Mouse (Mus musculus) left cerebral cortex, adult 18-20 months (tissue): ENCODE results near the gene Olfr1387. TPM values are rescaled to one million over a fixed set of nuclear protein-coding genes. Genes with fewer than 3 reads are reported as not detected.
A peak's percentile ranks its signal among the peaks of the same experiment; 100 is the strongest.
"Not testable (repeated sequence)": the region's sequence is repeated elsewhere in the genome, so short reads cannot be mapped to it uniquely, and the experiment has no call there.

Experiments
- DNase-seq, 2 experiments: peaks; one replicate each; pipeline ENCODE4 v3.0.0; 2021 to 2022; ENCODE audit warnings: low spot score in 2 of 2, mixed read lengths in 1 of 2
- long read RNA-seq, 2 experiments: library from polyadenylated mRNA; stranded (forward); transcript quantifications; one replicate each; pipeline ENCODE4 v2.0.0; 2021
- total RNA-seq, 2 experiments: library from RNA; stranded (reverse); gene quantifications; 2 replicates each; pipeline ENCODE4 v1.2.3; 2021

The Olfr1387 gene
- not detected for total RNA-seq
- long read RNA-seq, experiment 1: 0 reads
- long read RNA-seq, experiment 2: 0 reads

DNA sequence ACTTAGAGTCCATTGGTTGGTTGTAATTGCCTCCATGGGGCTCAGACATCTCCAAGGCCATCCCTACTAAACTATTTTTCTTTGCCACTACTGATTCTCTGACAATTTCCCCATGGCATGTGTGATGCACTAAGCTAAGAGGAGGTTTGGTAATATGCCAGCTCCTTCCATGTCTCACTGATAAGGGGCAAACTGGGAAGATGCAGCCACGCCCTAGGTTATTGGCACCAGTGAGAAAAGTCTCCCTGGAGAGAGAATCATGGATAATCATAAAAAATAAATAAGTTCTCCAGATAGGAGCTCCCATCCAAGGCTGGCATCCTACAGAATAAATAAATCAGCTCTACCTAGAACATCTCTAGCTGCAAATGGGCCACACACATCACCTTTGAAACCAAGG, at the start of gene Olfr1387:
TSS of gene Olfr1387 (plus strand) at position 301 of the 400 bp plus-strand sequence.
- no peak for DNase-seq

DNA sequence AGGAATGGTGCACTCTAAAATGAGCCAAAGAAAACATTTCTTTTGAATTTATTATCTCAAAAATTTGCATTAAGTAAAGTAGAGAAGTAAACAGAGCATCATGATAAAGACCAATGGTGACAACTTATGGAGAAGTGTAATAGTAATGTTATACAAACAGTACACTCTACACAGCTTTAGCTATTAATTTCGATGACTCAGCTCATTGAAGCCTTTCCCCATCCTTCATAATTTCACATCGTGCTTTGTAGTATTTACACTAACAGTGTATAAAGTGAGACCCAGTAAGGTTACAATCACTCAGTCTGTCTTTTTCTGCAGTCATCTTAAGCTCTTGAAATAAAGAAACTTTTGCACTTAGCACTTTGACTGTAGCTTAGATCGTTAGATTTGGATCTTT, 48.4 kb upstream of the Olfr1387 start:
- DNase-seq: no peak

DNA sequence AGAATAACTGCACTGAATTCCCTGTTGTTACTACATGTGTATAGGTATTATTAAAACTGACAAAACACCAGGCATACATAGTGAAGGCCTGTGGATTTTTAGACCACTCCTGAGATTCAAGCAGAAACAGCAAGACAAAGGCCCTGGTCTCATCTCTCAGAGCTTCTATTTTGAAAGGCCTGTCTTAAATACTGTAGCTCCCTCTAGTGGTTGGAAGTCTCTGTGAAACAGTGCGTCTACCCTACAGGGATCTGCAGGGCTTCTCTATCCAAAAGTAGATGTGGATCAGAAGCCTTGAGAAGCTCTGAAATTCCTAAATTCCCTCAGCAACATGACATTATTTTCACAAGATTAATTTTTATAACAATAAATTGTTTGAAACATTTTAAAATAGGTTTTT, 44.6 kb upstream of the Olfr1387 start:
- DNase-seq: peak; percentile 3 to 8

DNA sequence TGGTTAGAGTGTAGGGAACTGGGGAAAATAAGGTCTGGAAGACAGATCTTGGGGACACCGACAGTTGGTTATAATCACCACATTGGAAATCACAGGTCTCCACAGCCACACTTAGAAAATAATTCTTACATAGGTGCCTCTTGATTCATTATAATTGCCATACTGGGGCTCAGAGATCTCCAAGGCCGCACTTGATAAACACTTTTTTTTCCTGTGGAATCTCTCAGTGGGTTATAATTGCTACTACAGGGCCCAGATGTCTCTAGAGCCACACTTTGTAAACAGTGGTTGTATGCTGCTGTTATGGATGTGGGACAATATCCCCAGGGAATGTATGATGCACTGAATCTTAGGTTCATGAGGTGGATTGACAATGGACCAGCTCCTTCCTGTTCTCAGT, 32.4 kb upstream of the Olfr1387 start, which contains the start of gene Olfr1389:
TSS of gene Olfr1389 (plus strand) at position 301 of the 400 bp plus-strand sequence.
- no peak for DNase-seq

DNA sequence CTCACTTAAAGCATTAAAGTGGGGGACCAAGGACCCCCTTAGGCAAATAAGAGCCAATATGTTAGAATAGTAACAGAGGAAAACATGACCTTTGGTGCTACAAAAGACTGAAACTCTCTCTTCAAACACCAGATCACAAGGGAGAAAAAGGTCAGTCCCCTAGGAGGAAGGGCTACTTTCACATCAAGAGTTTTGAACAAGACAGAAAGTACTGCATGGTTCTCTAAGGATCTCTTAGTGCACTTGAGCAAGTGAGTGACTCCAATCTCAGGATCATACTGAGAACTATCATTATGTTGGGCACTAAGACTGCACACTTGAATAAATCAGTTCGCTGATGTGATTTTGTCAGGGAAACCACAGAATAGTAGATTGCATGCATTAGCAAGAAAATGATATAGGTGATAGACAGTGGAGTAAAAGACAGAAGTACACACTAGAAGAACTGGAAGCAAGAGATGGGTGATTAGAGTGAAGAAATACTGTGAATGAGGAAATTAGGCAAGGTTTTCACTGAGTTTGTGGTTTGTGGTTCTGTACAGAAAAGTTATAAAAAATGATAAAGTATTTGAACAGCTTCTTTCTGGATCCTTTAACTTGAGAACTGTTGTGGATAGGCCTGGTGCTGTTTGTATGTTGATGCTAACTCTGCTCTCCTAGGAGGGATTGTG, 29.8 kb upstream of the Olfr1387 start:
- no peak for DNase-seq

DNA sequence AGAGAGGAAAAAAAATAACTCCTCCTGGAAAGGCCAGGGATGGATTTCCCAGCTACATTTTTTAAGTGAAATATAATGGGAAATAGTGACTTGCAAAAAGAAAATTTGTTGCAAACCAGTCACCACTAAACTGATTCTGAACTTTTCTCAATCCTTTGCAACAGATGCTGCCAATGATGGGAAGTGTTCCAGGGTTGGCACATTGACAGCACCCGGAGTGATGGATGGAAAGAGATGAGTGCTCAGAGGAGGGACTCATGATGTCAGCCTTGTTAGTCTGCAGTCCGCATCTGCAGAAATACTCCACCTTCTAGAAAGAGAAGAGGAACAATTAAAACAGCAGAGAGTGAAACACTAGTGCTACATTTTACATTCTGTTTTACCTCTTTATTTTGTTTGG, 25.5 kb upstream of the Olfr1387 start:
- DNase-seq: peak in 1 of 2 experiments; percentile 4

DNA sequence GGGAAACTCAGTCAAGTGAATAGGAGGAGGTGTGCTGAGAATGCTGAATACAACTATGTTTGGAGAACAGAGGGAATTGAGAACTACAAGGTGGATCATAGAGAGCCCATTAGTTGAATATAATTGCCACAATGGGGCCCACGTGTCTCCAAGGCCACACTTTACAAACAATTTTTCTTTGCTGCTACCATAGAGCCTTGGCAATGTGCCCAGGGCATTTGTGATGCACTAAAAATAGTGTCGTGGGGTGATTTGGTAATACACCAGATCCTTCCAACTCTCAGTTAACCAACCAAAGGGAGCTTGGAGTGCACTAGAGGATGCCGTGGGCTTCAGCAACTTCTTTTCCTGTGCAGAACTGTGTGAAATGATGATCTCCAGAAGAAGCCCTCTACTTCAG, 18.7 kb upstream of the Olfr1387 start, which contains the start of gene Olfr1388:
TSS of gene Olfr1388 (plus strand) at position 214 of the 400 bp plus-strand sequence.
- no peak for DNase-seq

DNA sequence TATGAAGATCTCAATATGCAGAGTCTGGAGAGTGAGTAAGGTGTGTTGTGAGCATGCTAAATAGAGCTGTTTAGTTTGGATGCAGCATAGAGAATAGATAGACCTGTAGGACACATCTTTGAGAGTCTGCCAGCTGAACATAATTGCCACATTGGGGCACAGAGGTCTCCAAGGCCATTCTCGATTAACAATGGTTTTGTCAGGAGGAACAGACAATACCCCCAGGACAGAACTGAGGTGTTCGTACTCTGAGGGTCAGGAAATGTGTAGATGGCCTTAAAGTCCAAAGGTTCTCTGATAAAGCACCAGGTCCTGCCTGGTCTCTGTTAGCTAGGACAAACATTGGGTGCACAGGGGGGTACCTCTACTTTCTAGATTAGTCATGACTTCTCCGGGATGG, 9.6 kb downstream of the Olfr1387 start, which contains the start of gene Olfr1386:
TSS of gene Olfr1386 (plus strand) at position 301 of the 400 bp plus-strand sequence.
- not testable (repeated sequence) for DNase-seq

DNA sequence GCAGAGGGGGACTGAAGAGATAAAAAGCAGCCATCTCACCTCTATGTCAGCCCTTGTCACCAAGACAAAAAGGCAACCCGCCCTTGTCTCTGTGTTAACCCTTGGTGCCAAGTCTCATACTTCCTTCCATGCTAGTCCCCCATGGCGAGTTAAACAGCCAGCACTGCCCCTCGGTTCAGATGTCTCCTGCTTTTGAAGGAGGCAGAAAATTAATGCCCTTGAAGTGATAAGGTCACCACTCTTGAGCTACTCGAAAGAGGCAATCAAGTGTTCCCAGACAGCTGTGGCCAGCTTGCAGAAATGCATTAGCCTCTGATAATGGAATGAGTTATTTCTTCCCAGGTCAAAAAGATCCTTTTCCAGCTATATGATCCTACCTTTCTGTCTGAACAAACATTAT, 30.8 kb downstream of the Olfr1387 start:
- DNase-seq: no peak

DNA sequence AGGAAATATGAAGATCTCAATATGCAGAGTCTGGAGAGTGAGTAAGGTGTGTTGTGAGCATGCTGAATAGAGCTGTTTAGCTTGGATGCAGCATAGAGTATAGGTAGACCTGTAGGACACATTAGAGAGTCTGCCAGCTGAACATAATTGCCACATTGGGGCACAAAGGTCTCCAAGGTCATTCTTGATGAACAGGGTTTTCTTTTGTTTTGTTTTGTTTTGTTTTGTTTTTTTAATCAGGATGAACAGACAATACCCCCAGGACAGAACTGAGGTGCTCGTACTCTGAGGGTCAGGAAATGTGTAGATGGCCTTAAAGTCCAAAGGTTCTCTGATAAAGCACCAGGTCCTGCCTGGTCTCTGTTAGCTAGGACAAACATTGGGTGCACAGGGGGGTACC, 33.6 kb downstream of the Olfr1387 start, which contains the start of gene Olfr1385:
TSS of gene Olfr1385 (plus strand) at position 301 of the 400 bp plus-strand sequence.
- not testable (repeated sequence) for DNase-seq

Other genes starting within 250 kb of the Olfr1387 start
- 10 to 100 TPM; 67.9 to 77.0 TPM for gene Mgat1, start 211.2 kb upstream of the Olfr1387 start, total RNA-seq
- under 1 TPM; 0.23 to 0.37 TPM for gene Olfr1393, start 177.0 kb upstream of the Olfr1387 start, total RNA-seq
- not detected for gene Olfr1392, start 170.1 kb upstream of the Olfr1387 start, total RNA-seq
- gene Olfr10, start 150.6 kb upstream of the Olfr1387 start, total RNA-seq: not detected
- not detected for gene Olfr1391, start 132.6 kb upstream of the Olfr1387 start, total RNA-seq
- not detected for gene Olfr1390, start 120.2 kb upstream of the Olfr1387 start, total RNA-seq
- not detected for gene Olfr1389, start 32.3 kb upstream of the Olfr1387 start, total RNA-seq
- under 1 TPM; 0.40 to 0.42 TPM for gene Olfr1388, start 18.7 kb upstream of the Olfr1387 start, total RNA-seq
- not detected for gene Olfr1386, start 9.7 kb downstream of the Olfr1387 start, total RNA-seq
- gene Olfr1385, start 33.7 kb downstream of the Olfr1387 start, total RNA-seq: not detected
- gene Olfr1384, start 51.4 kb downstream of the Olfr1387 start, total RNA-seq: not detected
- not detected for gene Olfr1383, start 64.3 kb downstream of the Olfr1387 start, total RNA-seq
- not detected for gene Olfr1382, start 72.9 kb downstream of the Olfr1387 start, total RNA-seq
- not detected for gene Olfr1381, start 88.1 kb downstream of the Olfr1387 start, total RNA-seq
- gene Olfr1380, start 101.5 kb downstream of the Olfr1387 start, total RNA-seq: not detected
- gene Flt4, start 153.9 kb downstream of the Olfr1387 start, total RNA-seq: 1 to 10 TPM; 2.2 to 2.3 TPM
- not detected for gene Scgb3a1, start 208.3 kb downstream of the Olfr1387 start, total RNA-seq